Mouse (Mus musculus) ES-E14 (cell line): Measurements from ENCODE around the gene Nubp2.

Experiments used
- ZC3H11A ChIP-seq: IDR thresholded peaks from 2 replicates; pipeline ENCODE4 v1.6.1; 2012; ENCODE audit warnings: low read depth, mild to moderate bottlenecking, inconsistent platforms, low read length, borderline replicate concordance
- ZNF384 ChIP-seq: IDR thresholded peaks from 2 replicates; pipeline ENCODE4 v1.6.1; 2012; ENCODE audit warnings: low read depth, low read length, inconsistent platforms

DNA sequence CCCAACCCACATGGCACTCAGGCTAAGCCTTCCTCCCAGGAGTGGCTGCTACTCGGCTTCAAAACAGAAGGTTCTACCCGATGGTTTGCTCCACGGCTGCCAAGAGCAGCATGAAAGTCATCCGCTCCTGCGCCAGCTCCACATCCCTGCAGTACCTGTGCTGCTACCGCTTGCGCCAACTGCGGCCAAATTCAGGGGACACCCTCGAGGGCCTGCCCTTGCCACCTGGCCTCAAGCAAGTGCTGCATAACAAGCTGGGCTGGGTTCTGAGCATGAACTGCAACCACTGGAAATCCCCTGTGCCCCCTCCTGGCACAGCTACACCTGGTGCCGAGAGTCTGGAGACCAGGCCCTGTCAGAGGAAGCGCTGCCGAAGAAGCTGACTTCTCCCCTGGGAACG, 5.2 kb upstream of the Nubp2 start:
- TF ChIP-seq ZNF384 (no peak), ZC3H11A (no peak)
